Mouse (Mus musculus) thymus, adult 2 months (tissue): ENCODE results near the gene Olfr450.

Experiments
- CTCF ChIP-seq: fragments of 200-500 bp; IDR thresholded peaks from 2 replicates; pipeline ENCODE4 v1.5.1; 2012; ENCODE audit warnings: mild to moderate bottlenecking, control low read depth, low read length, moderate library complexity, borderline replicate concordance; ENCODE audit not compliant: control insufficient read depth, poor library complexity, insufficient read depth; ENCODE audit errors: extremely low read depth
- POLR2A ChIP-seq: fragments of 200-500 bp; IDR thresholded peaks from 2 replicates; pipeline ENCODE4 v1.6.1; 2012; ENCODE audit warnings: mild to moderate bottlenecking, low read length, control low read depth, moderate library complexity; ENCODE audit not compliant: control insufficient read depth, poor library complexity, insufficient read depth; ENCODE audit errors: extremely low read depth

DNA sequence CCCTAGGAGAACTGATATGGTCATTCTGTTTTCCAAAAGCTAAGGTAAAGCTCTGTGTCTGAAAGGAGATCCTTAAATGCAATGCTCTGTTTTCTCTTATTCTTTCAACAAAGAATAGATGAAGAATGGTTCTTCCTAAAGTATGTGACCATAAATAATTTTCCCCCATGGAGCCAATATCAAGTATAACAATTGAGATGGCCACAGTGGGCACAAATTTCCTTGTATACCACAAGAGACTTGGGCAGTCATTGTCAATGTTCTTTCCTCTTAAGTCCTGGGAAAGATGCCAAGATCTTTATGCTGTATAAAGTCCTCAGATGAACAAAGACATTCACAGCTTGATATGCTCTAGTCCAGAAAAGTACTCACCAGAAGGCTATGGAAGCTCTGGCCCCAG, 22.3 kb downstream of the Olfr450 start, which contains the start of gene Olfr449:
- TF ChIP-seq CTCF (no peak), POLR2A (no peak)
